Mouse (Mus musculus) embryonic fibroblast, embryonic 13.5 days (primary cell): ENCODE results near the gene Scfd2. TPM values are rescaled to one million over a fixed set of nuclear protein-coding genes. Genes with fewer than 3 reads are reported as not detected.

Experiments used
- H3K27ac ChIP-seq: 2 replicates; pipeline ENCODE4 v1.5.1; 2012; ENCODE audit warnings: low read length, control low read depth, inconsistent platforms; ENCODE audit not compliant: insufficient read depth
- H3K4me1 ChIP-seq: 2 replicates; pipeline ENCODE4 v1.6.1; 2011; ENCODE audit warnings: low read length; ENCODE audit not compliant: control insufficient read depth, insufficient read depth
- H3K4me3 ChIP-seq: 2 replicates; pipeline ENCODE4 v1.5.1; 2011; ENCODE audit warnings: mild to moderate bottlenecking, control low read depth, low read length; ENCODE audit not compliant: insufficient read depth
- CTCF ChIP-seq: IDR thresholded peaks from 2 replicates; pipeline ENCODE4 v1.5.1; 2011; ENCODE audit warnings: mild to moderate bottlenecking, control low read depth, low read length, moderate library complexity, borderline replicate concordance; ENCODE audit not compliant: insufficient read depth
- POLR2A ChIP-seq: IDR thresholded peaks from 2 replicates; pipeline ENCODE4 v1.6.1; 2011; ENCODE audit warnings: low read depth, mild to moderate bottlenecking, control low read depth, low read length, moderate library complexity
- polyA plus RNA-seq: library from polyadenylated mRNA; stranded (reverse); fragments of >200 nt; gene quantifications from 2 replicates; pipeline ENCODE4 v1.2.4, GENCODE M21; 2011; ENCODE audit warnings: low read depth; ENCODE audit not compliant: missing spikeins, insufficient read length

Gene Scfd2
- polyA plus RNA-seq, 1 experiment: 11.4 TPM

DNA sequence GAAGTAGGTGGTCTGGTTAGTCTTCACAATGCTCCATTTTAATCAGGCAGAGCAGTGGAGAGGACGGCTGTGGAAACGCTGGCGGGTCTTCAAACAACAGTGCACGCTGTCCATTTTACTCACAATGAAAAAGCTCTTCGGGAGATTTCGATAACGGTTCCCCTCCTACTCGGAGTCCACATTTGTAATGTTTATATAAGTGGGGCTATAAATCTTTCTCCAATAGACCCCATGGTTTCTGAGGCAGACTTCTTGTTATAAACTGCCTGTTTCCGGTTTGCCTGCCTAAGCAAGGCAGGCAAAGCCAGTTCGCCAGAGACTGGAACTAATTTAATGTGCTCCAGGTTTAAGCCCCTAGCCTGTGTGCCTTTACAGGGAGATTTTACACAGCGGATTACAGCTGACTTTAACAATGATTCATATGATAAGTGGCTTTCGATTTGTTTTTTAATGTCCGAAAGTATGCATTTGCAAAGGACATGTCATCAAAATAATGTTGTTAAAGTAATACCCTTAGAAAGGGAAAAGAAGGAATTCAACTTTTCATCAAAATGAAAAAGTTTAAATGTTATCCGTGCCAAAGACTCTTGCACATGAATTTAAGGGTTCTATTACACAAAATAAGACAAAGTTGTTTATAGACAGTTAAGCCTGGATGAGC is 98.5 kb downstream of the Scfd2 start:
- peak overlapping the region; percentile 7 for H3K4me3 ChIP-seq
- peak overlapping the region; percentile 83 for H3K27ac ChIP-seq
- peaks cover 3% of the 10 kb centered on the region; the same call in 1 of the 2 replicates for H3K4me1 ChIP-seq
- no peak for TF ChIP-seq POLR2A
- TF ChIP-seq CTCF: no peak

DNA sequence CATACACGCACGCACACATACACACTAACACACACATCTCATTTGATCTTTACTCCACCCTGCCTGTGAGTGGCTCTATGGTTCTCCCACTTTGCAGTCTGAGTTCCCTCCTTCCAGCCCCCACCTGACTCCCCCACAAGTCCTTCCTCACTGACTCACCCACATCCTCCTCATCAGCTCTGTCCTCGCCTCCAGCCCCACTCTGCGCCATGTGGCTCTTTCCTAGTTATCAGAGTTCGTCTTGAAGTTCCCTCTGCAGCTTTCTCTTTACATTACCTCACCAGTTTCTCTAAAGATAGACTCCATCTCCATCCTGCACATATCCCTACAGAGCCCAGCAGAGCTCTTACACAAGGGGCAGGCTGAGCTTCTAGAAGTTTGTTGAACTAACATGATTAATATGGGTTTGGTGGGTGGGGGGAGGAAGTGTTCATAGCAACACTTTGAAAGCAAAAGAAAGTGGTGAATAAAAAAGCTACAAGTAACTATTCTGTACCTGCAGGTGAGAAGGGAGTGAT is 110.9 kb downstream of the Scfd2 start:
- no peak for TF ChIP-seq POLR2A
- TF ChIP-seq CTCF: no peak
- Histone ChIP-seq H3K4me1 (no peaks in the 10 kb centered on the region), H3K4me3 (no peak overlapping the region), H3K27ac (no peak overlapping the region)

DNA sequence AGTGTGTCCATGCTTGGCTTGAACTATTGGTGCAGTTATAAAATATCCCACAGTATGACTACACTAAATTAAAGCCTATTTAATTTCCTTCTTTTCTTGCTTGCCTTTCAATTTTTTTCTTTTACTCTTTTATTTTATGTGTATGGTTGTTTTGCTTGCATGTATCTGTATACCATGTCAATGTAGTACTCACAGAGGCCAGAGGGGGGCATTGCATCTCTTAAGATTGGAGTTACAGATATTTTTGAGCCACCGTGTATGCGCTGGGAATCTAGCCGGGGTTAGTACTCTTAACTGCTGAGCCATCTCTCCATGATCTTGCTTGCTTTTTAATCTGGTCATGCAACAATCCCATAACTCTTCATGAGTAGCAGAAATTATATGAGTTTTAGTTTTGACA is 119.0 kb downstream of the Scfd2 start:
- Histone ChIP-seq H3K4me3 (no peak overlapping the region), H3K27ac (no peak overlapping the region), H3K4me1 (no peaks in the 10 kb centered on the region)
- TF ChIP-seq POLR2A (no peak), CTCF (no peak)

- no peaks in the 10 kb centered on the region for H3K4me1 ChIP-seq
- no peak overlapping the region for H3K27ac ChIP-seq
- TF ChIP-seq POLR2A: no peak
- no peak for TF ChIP-seq CTCF
- no peak overlapping the region for H3K4me3 ChIP-seq
Measured at GRCm38 (mm10) chr5:74404887-74405286, 126.7 kb downstream of the Scfd2 start.

GRCm38 (mm10) chr5:74404083-74404482 is 127.5 kb downstream of the Scfd2 start:
- no peak overlapping the region for H3K27ac ChIP-seq
- no peaks in the 10 kb centered on the region for H3K4me1 ChIP-seq
- TF ChIP-seq CTCF (no peak), POLR2A (no peak)
- H3K4me3 ChIP-seq: no peak overlapping the region

DNA sequence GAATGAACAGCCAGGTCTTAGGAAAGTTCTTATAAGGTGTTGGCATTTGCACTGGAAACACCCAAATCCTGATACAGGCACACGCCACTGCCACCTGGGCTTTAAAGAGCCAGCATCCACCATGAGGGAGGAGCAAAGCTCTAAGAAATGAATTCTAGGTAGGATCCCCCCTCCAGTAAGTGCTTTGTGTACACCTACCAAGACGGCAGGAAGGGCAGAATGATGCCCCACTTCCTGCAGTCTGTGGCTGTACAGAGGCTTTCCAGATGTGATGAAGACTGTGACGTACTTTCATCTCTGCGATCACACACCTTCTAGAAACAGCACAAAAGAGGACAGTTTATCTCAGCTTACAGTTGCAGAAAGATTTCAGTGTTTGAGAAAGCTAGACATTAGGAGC is 128.9 kb downstream of the Scfd2 start:
- H3K27ac ChIP-seq: no peak overlapping the region
- no peak for TF ChIP-seq CTCF
- TF ChIP-seq POLR2A: no peak
- H3K4me3 ChIP-seq: no peak overlapping the region

DNA sequence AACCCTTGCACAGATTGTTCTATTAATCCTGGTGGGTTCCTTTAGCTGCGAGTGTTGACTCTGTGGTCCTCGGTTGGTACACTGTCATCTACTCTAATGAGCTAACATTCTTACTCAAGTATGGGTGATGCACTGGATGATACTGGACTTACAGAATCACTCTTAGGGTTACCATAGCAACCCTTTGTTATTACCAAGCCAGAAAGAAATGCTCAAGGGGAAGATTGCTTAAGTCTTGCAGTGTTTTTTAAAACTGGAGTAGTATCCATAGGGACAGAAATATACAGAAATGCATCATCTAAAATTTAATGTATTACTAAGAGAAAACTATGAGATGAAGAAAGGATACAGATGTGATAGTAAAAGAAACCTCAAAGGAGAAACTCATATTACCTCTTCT is 139.8 kb downstream of the Scfd2 start:
- H3K4me3 ChIP-seq: no peak overlapping the region
- no peak overlapping the region for H3K27ac ChIP-seq
- no peak for TF ChIP-seq POLR2A
- no peak for TF ChIP-seq CTCF
- H3K4me1 ChIP-seq: 0 out of 2 replicates have a peak, but pooled peaks cover 7% of the 10 kb centered on the region

More for the DNA sequence above, 128.9 kb downstream of the Scfd2 start:
- no peaks in the 10 kb centered on the region for H3K4me1 ChIP-seq

DNA sequence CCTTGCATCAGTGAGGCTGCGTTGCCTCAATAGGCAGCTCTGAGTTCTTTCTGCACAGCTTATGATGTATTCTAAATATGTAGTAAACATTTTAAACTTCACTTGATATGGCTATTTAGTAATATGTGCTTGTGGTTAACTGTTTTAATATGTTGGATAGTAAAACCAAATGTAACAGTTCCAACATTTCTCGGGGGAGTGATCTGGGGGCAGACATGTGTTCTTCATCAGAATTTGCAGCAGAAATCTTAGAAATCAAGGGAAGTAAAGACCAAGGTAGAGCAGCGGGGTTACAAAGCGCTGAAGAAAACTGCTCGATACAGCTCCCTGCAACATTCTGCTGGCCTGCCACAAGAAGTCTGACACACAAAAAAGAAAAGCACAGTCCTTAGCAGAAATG is 140.2 kb downstream of the Scfd2 start:
- H3K4me1 ChIP-seq: 0 out of 2 replicates have a peak, but pooled peaks cover 7% of the 10 kb centered on the region
- no peak overlapping the region for H3K27ac ChIP-seq
- H3K4me3 ChIP-seq: no peak overlapping the region
- no peak for TF ChIP-seq POLR2A
- no peak for TF ChIP-seq CTCF

GRCm38 (mm10) chr5:74388849-74389248 is 142.7 kb downstream of the Scfd2 start:
- H3K4me3 ChIP-seq: no peak overlapping the region
- H3K4me1 ChIP-seq: 0 out of 2 replicates have a peak, but pooled peaks cover 5% of the 10 kb centered on the region
- TF ChIP-seq POLR2A (no peak), CTCF (no peak)
- no peak overlapping the region for H3K27ac ChIP-seq

DNA sequence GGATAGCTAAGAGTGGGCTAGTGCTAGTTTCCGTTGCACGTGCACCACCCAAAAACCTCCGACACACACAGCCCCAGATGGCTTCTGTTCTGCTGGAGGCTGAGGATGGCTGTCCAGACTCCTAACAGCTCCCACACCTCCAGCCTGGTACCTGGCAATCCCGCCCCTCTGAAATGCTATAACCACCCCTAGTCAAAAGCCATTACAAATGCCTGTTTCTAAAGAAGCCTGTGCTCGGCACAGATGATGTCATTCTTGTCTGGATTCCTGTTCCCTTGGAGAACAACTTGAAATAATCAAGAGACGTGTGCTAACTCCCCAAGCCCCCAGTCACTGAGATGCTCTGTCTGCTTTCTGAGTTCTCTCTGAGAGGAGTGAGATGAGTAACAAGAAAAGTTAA is 143.5 kb downstream of the Scfd2 start:
- Histone ChIP-seq H3K4me1 (0 out of 2 replicates have a peak, but pooled peaks cover 3% of the 10 kb centered on the region), H3K27ac (no peak overlapping the region; the same call in 1 of the 2 replicates), H3K4me3 (no peak overlapping the region)
- TF ChIP-seq POLR2A: no peak
- TF ChIP-seq CTCF: no peak
